Mouse (Mus musculus) embryonic facial prominence, embryonic 12.5 days (tissue): ENCODE results near the gene Rnf141. TPM values are rescaled to one million over a fixed set of nuclear protein-coding genes. Genes with fewer than 3 reads are reported as not detected.

Source experiments
- ATAC-seq: fragments of 200-750 bp; cut with Nextera tagmentation; 2 replicates; pipeline ENCODE4 v1.8.0; 2017; ENCODE audit not compliant: insufficient number of reproducible peaks, insufficient read depth, low FRiP score, low TSS enrichment
- H3K27ac ChIP-seq: fragments of 300-500 bp; sonication (generic); 2 replicates; pipeline ENCODE4 v1.5.1; 2016; ENCODE audit warnings: mild to moderate bottlenecking
- H3K27me3 ChIP-seq: fragments of 300-500 bp; sonication (generic); 2 replicates; pipeline ENCODE4 v1.6.1; 2016; ENCODE audit warnings: mild to moderate bottlenecking, moderate library complexity
- H3K36me3 ChIP-seq: fragments of 300-500 bp; sonication (generic); 2 replicates; pipeline ENCODE4 v1.6.1; 2016; ENCODE audit warnings: mild to moderate bottlenecking
- H3K4me1 ChIP-seq: fragments of 300-500 bp; sonication (generic); 2 replicates; pipeline ENCODE4 v1.6.1; 2016
- H3K4me2 ChIP-seq: fragments of 300-500 bp; sonication (generic); replicated peaks from 2 replicates; pipeline ENCODE4 v1.6.1; 2016; ENCODE audit warnings: mild to moderate bottlenecking, moderate library complexity
- H3K4me3 ChIP-seq: fragments of 300-500 bp; sonication (generic); 2 replicates; pipeline ENCODE4 v1.5.1; 2016; ENCODE audit warnings: mild to moderate bottlenecking
- H3K9ac ChIP-seq: fragments of 300-500 bp; sonication (generic); 2 replicates; pipeline ENCODE4 v1.6.1; 2016; ENCODE audit warnings: mild to moderate bottlenecking, moderate library complexity
- H3K9me3 ChIP-seq: fragments of 300-500 bp; sonication (generic); 2 replicates; pipeline ENCODE4 v1.6.1; 2016; ENCODE audit warnings: mild to moderate bottlenecking, moderate library complexity
- WGBS: fragments of 180-500 bp; shearing (Covaris S2); methylation state at CpG from one replicate; pipeline ENCODE4 v1.1.7; 2016; 5-methylcytosine and 5-hydroxymethylcytosine counted together
- polyA plus RNA-seq: library from polyadenylated mRNA; unstranded; fragments of >200 nt; fragmentation: Nextera tagmentation; extraction: Ambion mirVana; gene quantifications from 2 replicates; pipeline ENCODE4 v1.2.1, GENCODE M21; 2016

The Rnf141 gene
- polyA plus RNA-seq, 1 experiment from 2014 or later, result 19.9 TPM

DNA sequence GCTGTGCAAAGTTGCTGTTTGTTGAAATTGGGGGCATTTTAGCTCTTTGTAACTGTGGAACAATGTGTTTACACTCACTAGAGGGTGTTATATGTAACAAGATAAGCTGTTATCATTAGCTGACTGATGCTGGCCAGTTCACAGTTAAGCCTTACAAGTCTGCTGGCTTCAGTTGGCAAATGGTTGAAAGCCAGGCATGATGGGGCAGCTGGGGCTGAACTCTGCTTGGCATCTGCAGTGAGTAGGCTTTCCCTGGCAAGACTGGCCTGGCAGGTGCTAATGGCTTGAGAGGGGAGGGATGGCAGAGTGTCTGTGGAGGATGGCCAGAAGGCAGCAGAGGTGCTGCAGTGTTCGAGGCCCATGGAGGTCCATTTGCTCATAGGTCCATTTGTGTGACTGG lies 70.2 kb downstream of the Rnf141 start:
- peak overlapping the region; percentile 21; the same call in 1 of the 2 replicates for H3K4me2 ChIP-seq
- peaks cover 7% of the 10 kb centered on the region for H3K27me3 ChIP-seq
- H3K4me1 ChIP-seq, result peaks cover 21% of the 10 kb centered on the region; the same call in 1 of the 2 replicates
- no peak for ATAC-seq
- no peak overlapping the region for H3K9ac ChIP-seq
- H3K9me3 ChIP-seq, result no peaks in the 10 kb centered on the region
- no peaks in the 10 kb centered on the region for H3K36me3 ChIP-seq
- H3K4me3 ChIP-seq, result no peak overlapping the region
- WGBS, result 88% methylated on average over 1 of the region's 1 CpGs
- peak overlapping the region; percentile 19 for H3K27ac ChIP-seq

GRCm38 (mm10) chr7:110773204-110774002 lies 70.9 kb downstream of the Rnf141 start:
- Histone ChIP-seq H3K4me2 (peak overlapping the region; percentile 21; the same call in 1 of the 2 replicates), H3K36me3 (no peaks in the 10 kb centered on the region), H3K4me3 (no peak overlapping the region), H3K27ac (peak overlapping the region; percentile 19), H3K4me1 (peaks cover 21% of the 10 kb centered on the region; the same call in 1 of the 2 replicates), H3K9ac (no peak overlapping the region), H3K27me3 (peaks cover 14% of the 10 kb centered on the region), H3K9me3 (no peaks in the 10 kb centered on the region)
- no peak for ATAC-seq
- WGBS, result 36% methylated on average over 14 of the region's 14 CpGs

- Histone ChIP-seq H3K36me3 (no peaks in the 10 kb centered on the region), H3K4me1 (peaks cover 19% of the 10 kb centered on the region; the same call in 1 of the 2 replicates), H3K9ac (no peak overlapping the region), H3K4me2 (no peak overlapping the region), H3K4me3 (no peak overlapping the region), H3K9me3 (no peaks in the 10 kb centered on the region), H3K27me3 (peaks cover 23% of the 10 kb centered on the region), H3K27ac (no peak overlapping the region)
- 82% methylated on average over 3 of the region's 3 CpGs for WGBS
- no peak for ATAC-seq
These were observed 71.9 kb downstream of the Rnf141 start for GRCm38 (mm10) chr7:110772343-110772742.

GRCm38 (mm10) chr7:110770949-110771348 lies 73.3 kb downstream of the Rnf141 start:
- Histone ChIP-seq H3K9ac (no peak overlapping the region), H3K27ac (no peak overlapping the region), H3K4me2 (no peak overlapping the region), H3K4me3 (no peak overlapping the region), H3K27me3 (peaks cover 23% of the 10 kb centered on the region), H3K36me3 (no peaks in the 10 kb centered on the region), H3K9me3 (no peaks in the 10 kb centered on the region), H3K4me1 (peaks cover 12% of the 10 kb centered on the region; the same call in 1 of the 2 replicates)
- 81% methylated on average over 4 of the region's 4 CpGs for WGBS
- ATAC-seq, result no peak

- peak overlapping the region; percentile 54 for H3K4me3 ChIP-seq
- H3K9me3 ChIP-seq, result no peaks in the 10 kb centered on the region
- H3K9ac ChIP-seq, result peak overlapping the region; percentile 63
- H3K36me3 ChIP-seq, result no peaks in the 10 kb centered on the region
- no peak overlapping the region for H3K27ac ChIP-seq
- peaks cover 23% of the 10 kb centered on the region for H3K27me3 ChIP-seq
- no peak for ATAC-seq
- H3K4me1 ChIP-seq, result peaks cover 11% of the 10 kb centered on the region; the same call in 1 of the 2 replicates
- 47% methylated on average over 4 of the region's 4 CpGs for WGBS
- peak overlapping the region; percentile 98 for H3K4me2 ChIP-seq
These were observed 75.2 kb downstream of the Rnf141 start for GRCm38 (mm10) chr7:110769094-110769493.

DNA sequence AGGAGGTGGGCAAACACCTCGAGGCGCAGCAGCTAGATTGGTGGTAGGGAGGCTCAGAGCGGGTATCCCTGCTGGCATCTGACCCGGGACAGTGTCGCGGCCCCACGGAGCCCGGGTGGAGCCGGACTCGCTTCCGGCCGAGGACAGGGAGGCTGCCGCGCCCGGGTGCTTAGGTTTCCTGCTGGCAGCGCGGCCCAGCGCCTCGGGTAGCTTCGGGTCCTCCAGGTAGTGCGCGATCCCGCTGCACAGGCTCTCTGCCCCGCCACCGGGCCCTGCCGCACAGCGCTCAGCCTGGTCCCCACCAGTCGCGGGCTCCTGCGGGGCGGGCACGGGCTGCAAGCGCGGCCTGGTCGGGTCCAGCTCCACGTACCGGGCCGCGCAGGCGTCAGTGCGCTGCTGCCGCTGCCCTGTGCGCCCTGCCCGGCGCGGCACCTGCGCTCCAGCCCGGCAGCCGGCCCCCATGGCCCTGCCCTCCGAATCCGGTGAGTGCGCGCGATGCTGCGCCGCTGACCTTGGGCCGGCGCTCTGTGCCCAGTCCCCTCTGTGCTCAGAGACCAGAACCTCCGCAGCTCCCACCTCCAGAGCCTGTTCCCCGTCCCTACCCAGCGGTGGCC lies 75.7 kb downstream of the Rnf141 start:
- under 1% methylated on average over 61 of the region's 61 CpGs for WGBS
- no peak overlapping the region for H3K27ac ChIP-seq
- peak; percentile 42; the same call in 1 of the 2 replicates for ATAC-seq

DNA sequence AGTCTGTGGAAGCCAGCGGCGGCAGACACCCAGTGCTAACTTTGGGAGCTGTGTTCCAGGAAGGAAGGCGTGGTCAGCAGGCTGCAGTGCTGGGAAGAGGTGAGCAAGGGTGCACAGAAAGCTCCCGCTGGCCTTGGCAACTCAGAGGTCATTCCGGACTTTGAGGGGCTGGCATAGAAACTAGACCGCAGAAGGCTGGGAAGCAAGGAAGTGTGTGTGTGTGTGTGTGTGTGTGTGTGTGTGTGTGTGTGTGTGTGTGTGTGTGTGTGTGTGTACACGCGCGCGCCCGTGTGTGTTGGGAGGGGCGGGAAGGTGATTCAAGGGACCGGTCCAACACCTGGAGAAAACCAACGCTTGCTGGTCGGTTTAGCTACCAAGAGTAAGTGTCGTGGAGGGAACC lies 76.3 kb downstream of the Rnf141 start, which contains the start of gene Ampd3:
Ampd3 (plus strand) TSS at position 206 of the 400 bp plus-strand sequence.
- 17% methylated on average over 11 of the region's 16 CpGs for WGBS
- Histone ChIP-seq H3K4me2 (peak within 1 kb of the TSS; percentile 98), H3K27ac (no peak within 1 kb of the TSS), H3K36me3 (no peaks in the 10 kb centered on the region), H3K9ac (peak within 1 kb of the TSS; percentile 63), H3K4me1 (no peaks in the 10 kb centered on the region; the same call in 1 of the 2 replicates), H3K9me3 (no peaks in the 10 kb centered on the region), H3K4me3 (peak within 1 kb of the TSS; percentile 54), H3K27me3 (peaks cover 23% of the 10 kb centered on the region)
- ATAC-seq, result no peak

More for the DNA sequence above, 75.7 kb downstream of the Rnf141 start:
- H3K4me3 ChIP-seq, result peak overlapping the region; percentile 54
- no peaks in the 10 kb centered on the region for H3K36me3 ChIP-seq
- peaks cover 5% of the 10 kb centered on the region; the same call in 1 of the 2 replicates for H3K4me1 ChIP-seq
- H3K4me2 ChIP-seq, result peak overlapping the region; percentile 98
- H3K9ac ChIP-seq, result peak overlapping the region; percentile 63
- peaks cover 23% of the 10 kb centered on the region for H3K27me3 ChIP-seq
- no peaks in the 10 kb centered on the region for H3K9me3 ChIP-seq

DNA sequence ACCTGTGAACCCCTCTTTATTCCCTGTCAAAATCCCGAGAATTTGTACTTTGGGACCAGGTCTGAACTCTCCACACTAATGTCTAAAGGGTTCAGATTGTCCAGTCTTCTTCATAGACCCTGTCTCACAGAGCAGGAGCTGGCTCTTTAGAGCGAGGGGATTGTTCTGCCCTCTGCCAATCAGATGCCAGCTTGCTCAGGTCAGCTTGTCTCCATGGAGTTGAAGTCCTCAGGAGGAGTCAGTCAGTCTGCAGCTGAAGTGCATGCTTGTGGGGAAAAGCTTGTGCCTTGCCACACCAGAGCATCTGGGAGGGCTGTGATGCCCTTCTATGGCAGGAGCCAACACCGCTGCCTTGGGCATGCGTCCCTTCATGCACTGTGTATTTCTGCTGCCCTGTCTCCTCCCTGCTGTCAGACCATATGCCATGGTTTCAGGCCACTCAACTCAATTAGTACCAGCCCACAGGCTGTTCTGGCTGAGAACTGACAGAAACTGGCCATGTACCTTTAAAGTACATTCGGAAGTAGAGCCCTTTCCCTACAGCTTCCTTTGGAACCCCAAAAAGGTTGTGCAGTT lies 81.6 kb downstream of the Rnf141 start:
- Histone ChIP-seq H3K36me3 (no peaks in the 10 kb centered on the region), H3K4me2 (no peak overlapping the region), H3K27ac (no peak overlapping the region), H3K27me3 (peaks cover 3% of the 10 kb centered on the region; the same call in 1 of the 2 replicates), H3K4me1 (no peaks in the 10 kb centered on the region), H3K4me3 (no peak overlapping the region), H3K9me3 (no peaks in the 10 kb centered on the region), H3K9ac (no peak overlapping the region)
- no peak for ATAC-seq
- whole genome bisulfite sequencing, result 73% methylated on average over 5 of the region's 5 CpGs

- Histone ChIP-seq H3K9ac (no peak overlapping the region), H3K36me3 (no peaks in the 10 kb centered on the region), H3K4me2 (no peak overlapping the region), H3K9me3 (no peaks in the 10 kb centered on the region), H3K27ac (no peak overlapping the region), H3K4me3 (no peak overlapping the region), H3K4me1 (peaks cover 6% of the 10 kb centered on the region), H3K27me3 (0 out of 2 replicates have a peak, but pooled peaks cover 3% of the 10 kb centered on the region)
- 45% methylated on average over 2 of the region's 2 CpGs for WGBS
- ATAC-seq, result no peak
These were observed 87.8 kb downstream of the Rnf141 start for GRCm38 (mm10) chr7:110756440-110756839.

GRCm38 (mm10) chr7:110753926-110754330 lies 90.3 kb downstream of the Rnf141 start:
- ATAC-seq, result peak; percentile 35; the same call in 1 of the 2 replicates
- Histone ChIP-seq H3K27me3 (0 out of 2 replicates have a peak, but pooled peaks cover 3% of the 10 kb centered on the region), H3K9ac (no peak overlapping the region), H3K4me3 (no peak overlapping the region), H3K4me1 (peaks cover 6% of the 10 kb centered on the region), H3K4me2 (no peak overlapping the region), H3K27ac (no peak overlapping the region), H3K36me3 (no peaks in the 10 kb centered on the region), H3K9me3 (no peaks in the 10 kb centered on the region)
- 16% methylated on average over 5 of the region's 5 CpGs for WGBS

GRCm38 (mm10) chr7:110753310-110753709 lies 90.9 kb downstream of the Rnf141 start:
- H3K36me3 ChIP-seq, result no peaks in the 10 kb centered on the region
- no peak overlapping the region for H3K4me2 ChIP-seq
- ATAC-seq, result no peak
- 66% methylated on average over 1 of the region's 1 CpGs for WGBS
- H3K27me3 ChIP-seq, result 0 out of 2 replicates have a peak, but pooled peaks cover 3% of the 10 kb centered on the region
- no peak overlapping the region for H3K4me3 ChIP-seq
- no peaks in the 10 kb centered on the region for H3K9me3 ChIP-seq
- no peak overlapping the region for H3K9ac ChIP-seq
- no peak overlapping the region for H3K27ac ChIP-seq
- peaks cover 6% of the 10 kb centered on the region for H3K4me1 ChIP-seq
